Mouse (Mus musculus): ENCODE measurements at regions not wholly inside any gene's neighbourhood (a gene's known extent, or its start where the extent isn't known, plus 50 kb on each side); places are given as distances from the start of the nearest gene placed in this dataset.

GRCm38 (mm10) chr4:31381069-31381969 lies 582.6 kb upstream of the Map3k7 start:
- intact Hi-C loops (cut with DNase I) = no loop called here
- no peak for DNase-seq

GRCm38 (mm10) chr4:31392932-31393632 lies 570.8 kb upstream of the Map3k7 start:
- intact Hi-C loops (cut with DNase I) = no loop called here

GRCm38 (mm10) chr4:31395538-31395937 lies 568.4 kb upstream of the Map3k7 start:
- intact Hi-C loops (cut with DNase I) = no loop called here
- no peak for DNase-seq

More at GRCm38 (mm10) chr4:31392932-31393632, 570.8 kb upstream of the Map3k7 start:
- DNase-seq = no peak

GRCm38 (mm10) chr4:31403976-31404375 lies 559.9 kb upstream of the Map3k7 start:
- DNase-seq = no peak
- intact Hi-C loops (cut with DNase I) = no loop called here

- intact Hi-C loops (cut with DNase I) = no loop called here
Observed at GRCm38 (mm10) chr4:31404840-31405714, 558.8 kb upstream of the Map3k7 start.

GRCm38 (mm10) chr4:31410157-31410556 lies 553.7 kb upstream of the Map3k7 start:
- DNase-seq = no peak
- intact Hi-C loops (cut with DNase I) = no loop called here

More at GRCm38 (mm10) chr4:31404840-31405714, 558.8 kb upstream of the Map3k7 start:
- DNase-seq = peak; percentile 63 to 69

GRCm38 (mm10) chr4:31411770-31412525 lies 551.9 kb upstream of the Map3k7 start:
- no peak for DNase-seq
- intact Hi-C loops (cut with DNase I) = no loop called here

- no peak for DNase-seq
- intact Hi-C loops (cut with DNase I) = loop anchor here (5.0 kb wide), 1 partner anchor 145 kb away; no protein-coding TSS in a partner anchor
Observed at GRCm38 (mm10) chr4:31417161-31417560, 546.7 kb upstream of the Map3k7 start.

- intact Hi-C loops (cut with DNase I) = loop anchor here (5.0 kb wide), 1 partner anchor 143 kb away; no protein-coding TSS in a partner anchor
- DNase-seq = peak; percentile 45 to 76
Observed at GRCm38 (mm10) chr4:31419240-31419639, 544.7 kb upstream of the Map3k7 start.

- intact Hi-C loops (cut with DNase I) = loop anchor here (10.0 kb wide), 1 partner anchor 515 kb away; no protein-coding TSS in a partner anchor
- no peak for DNase-seq
Observed at GRCm38 (mm10) chr4:31420167-31420566, 543.7 kb upstream of the Map3k7 start.

GRCm38 (mm10) chr4:31421386-31421785 lies 542.5 kb upstream of the Map3k7 start:
- DNase-seq = no peak
- intact Hi-C loops (cut with DNase I) = loop anchor here (10.0 kb wide), 1 partner anchor 513 kb away; no protein-coding TSS in a partner anchor

- no peak for DNase-seq
- intact Hi-C loops (cut with DNase I) = loop anchor here (10.0 kb wide), 1 partner anchor 510 kb away; no protein-coding TSS in a partner anchor
Observed at GRCm38 (mm10) chr4:31425135-31425534, 538.8 kb upstream of the Map3k7 start.

- no peak for DNase-seq
- intact Hi-C loops (cut with DNase I) = loop anchor here (10.0 kb wide), 1 partner anchor 509 kb away; no protein-coding TSS in a partner anchor
Observed at GRCm38 (mm10) chr4:31425716-31426115, 538.2 kb upstream of the Map3k7 start.

- peak in 1 of 2 experiments; percentile 26 for DNase-seq
- intact Hi-C loops (cut with DNase I) = loop anchor here (10.0 kb wide), 1 partner anchor 508 kb away; no protein-coding TSS in a partner anchor
Observed at GRCm38 (mm10) chr4:31426169-31427030, 537.5 kb upstream of the Map3k7 start.

- no peak for DNase-seq
- intact Hi-C loops (cut with DNase I) = no loop called here
Observed at GRCm38 (mm10) chr4:31433943-31434342, 530.0 kb upstream of the Map3k7 start.

GRCm38 (mm10) chr4:31454898-31455297 lies 509.0 kb upstream of the Map3k7 start:
- intact Hi-C loops (cut with DNase I) = no loop called here

GRCm38 (mm10) chr4:31455466-31455865 lies 508.4 kb upstream of the Map3k7 start:
- peak; percentile 33 to 42 for DNase-seq
- intact Hi-C loops (cut with DNase I) = no loop called here

More at GRCm38 (mm10) chr4:31454898-31455297, 509.0 kb upstream of the Map3k7 start:
- peak; percentile 25 to 38 for DNase-seq

- DNase-seq = no peak
- intact Hi-C loops (cut with DNase I) = no loop called here
Observed at GRCm38 (mm10) chr4:31462456-31462855, 501.4 kb upstream of the Map3k7 start.
